Mouse (Mus musculus) hindbrain, postnatal 0 days (tissue): ENCODE measurements around the gene Pym1. TPM values are rescaled to one million over a fixed set of nuclear protein-coding genes. Genes with fewer than 3 reads are reported as not detected.

Experiments used
- ATAC-seq: fragments of 200-750 bp; cut with Nextera tagmentation; 2 replicates; pipeline ENCODE4 v1.8.0; 2017; ENCODE audit warnings: mild to moderate bottlenecking, moderate TSS enrichment, moderate library complexity
- DNase-seq: peaks from one replicate; pipeline ENCODE4 v3.0.0-alpha.2; 2015; ENCODE audit warnings: low spot score
- H3K27ac ChIP-seq: fragments of 300-500 bp; sonication (generic); 2 replicates; pipeline ENCODE4 v1.5.1; 2014; ENCODE audit warnings: mild to moderate bottlenecking
- H3K27me3 ChIP-seq: fragments of 300-500 bp; sonication (generic); 2 replicates; pipeline ENCODE4 v1.6.1; 2014; ENCODE audit warnings: low read length, mixed read lengths; ENCODE audit not compliant: insufficient read depth
- H3K36me3 ChIP-seq: fragments of 300-500 bp; sonication (generic); 2 replicates; pipeline ENCODE4 v1.6.1; 2014; ENCODE audit warnings: low read length, mixed read lengths; ENCODE audit not compliant: insufficient read depth
- H3K4me1 ChIP-seq: fragments of 300-500 bp; sonication (generic); 2 replicates; pipeline ENCODE4 v1.6.1; 2014; ENCODE audit warnings: antibody characterized with exemption, low read length, mixed read lengths; ENCODE audit not compliant: insufficient read depth
- H3K4me2 ChIP-seq: fragments of 300-500 bp; sonication (generic); 2 replicates; pipeline ENCODE4 v1.6.1; 2014; ENCODE audit warnings: low read depth, mild to moderate bottlenecking, low read length, moderate library complexity, mixed read lengths
- H3K4me3 ChIP-seq: fragments of 300-500 bp; sonication (generic); 2 replicates; pipeline ENCODE4 v1.5.1; 2014; ENCODE audit warnings: low read length
- H3K9ac ChIP-seq: fragments of 300-500 bp; sonication (generic); replicated peaks from 2 replicates; pipeline ENCODE4 v1.6.1; 2014; ENCODE audit warnings: mild to moderate bottlenecking, low read length, moderate library complexity, mixed read lengths
- H3K9me3 ChIP-seq: fragments of 300-500 bp; sonication (generic); 2 replicates; pipeline ENCODE4 v1.6.1; 2016; ENCODE audit warnings: low read length, mixed read lengths
- CTCF ChIP-seq: IDR thresholded peaks from 2 replicates; pipeline ENCODE4 v1.5.1; 2016; ENCODE audit warnings: antibody characterized with exemption, control low read depth, low read depth
- WGBS: fragments of 180-500 bp; shearing (Covaris S2); extraction: QIAGEN DNeasy Blood & Tissue Kit; methylation state at CpG from one replicate; pipeline ENCODE4 v1.1.7; 2014; 5-methylcytosine and 5-hydroxymethylcytosine counted together
- polyA plus RNA-seq: library from polyadenylated mRNA; unstranded; fragments of >200 nt; fragmentation: Nextera tagmentation; extraction: Ambion mirVana; gene quantifications from 2 replicates; pipeline ENCODE4 v1.2.1, GENCODE M21; 2015
- total RNA-seq: library from RNA; depleted of rRNA; stranded (reverse); fragments of >200 nt; gene quantifications from 2 replicates; pipeline ENCODE4 v1.2.3, GENCODE M21; 2014

Pym1 gene
- total and polyA plus RNA-seq, 2 experiments from 2014 or later, result 47.4 to 51.0 TPM

DNA sequence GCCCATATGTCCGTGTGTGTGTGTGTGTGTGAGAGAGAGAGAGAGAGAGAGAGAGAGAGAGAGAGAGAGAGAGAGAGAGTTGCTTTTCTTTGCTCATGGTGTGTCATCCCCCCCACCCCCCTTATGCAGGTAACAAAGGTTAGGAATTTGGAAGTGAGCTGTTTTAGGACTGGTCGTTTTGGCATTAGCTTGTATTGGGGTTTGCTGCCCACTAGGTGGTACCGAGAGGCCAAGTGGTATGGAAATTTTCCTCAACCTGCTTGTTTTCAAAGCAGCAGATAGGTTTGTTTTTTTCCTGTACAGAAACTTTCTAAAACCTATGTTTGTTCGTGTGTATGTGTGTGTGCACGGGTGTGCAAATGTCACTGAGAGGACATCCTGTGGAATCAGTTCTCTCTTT lies 26.0 kb downstream of the Pym1 start:
- Histone ChIP-seq H3K4me2 (no peak overlapping the region), H3K27ac (no peak overlapping the region), H3K4me1 (no peaks in the 10 kb centered on the region; the same call in 1 of the 2 replicates), H3K4me3 (no peak overlapping the region), H3K9me3 (no peaks in the 10 kb centered on the region), H3K27me3 (no peaks in the 10 kb centered on the region), H3K9ac (no peak overlapping the region), H3K36me3 (no peaks in the 10 kb centered on the region)
- DNase-seq (peak; percentile 45), ATAC-seq (no peak)
- WGBS, result 25% methylated on average over 5 of the region's 5 CpGs
- TF ChIP-seq CTCF, result peak; percentile 63

- H3K9me3 ChIP-seq, result no peaks in the 10 kb centered on the region
- 97% methylated on average over 2 of the region's 2 CpGs for WGBS
- H3K9ac ChIP-seq, result no peak overlapping the region
- H3K4me3 ChIP-seq, result no peak overlapping the region
- no peak for DNase-seq
- no peak for ATAC-seq
- H3K4me1 ChIP-seq, result no peaks in the 10 kb centered on the region; the same call in 1 of the 2 replicates
- H3K36me3 ChIP-seq, result no peaks in the 10 kb centered on the region
- no peak overlapping the region for H3K4me2 ChIP-seq
- TF ChIP-seq CTCF, result no peak
- H3K27ac ChIP-seq, result peak overlapping the region; percentile 59; the same call in 1 of the 2 replicates
- no peaks in the 10 kb centered on the region for H3K27me3 ChIP-seq
Observed at GRCm38 (mm10) chr10:128778441-128778840, 30.8 kb downstream of the Pym1 start.

- no peak for ATAC-seq
- TF ChIP-seq CTCF, result no peak
- 32% methylated on average over 8 of the region's 8 CpGs for WGBS
Observed at GRCm38 (mm10) chr10:128779011-128779795, 31.5 kb downstream of the Pym1 start.

GRCm38 (mm10) chr10:128780200-128780599 lies 32.5 kb downstream of the Pym1 start:
- 100% methylated on average over 1 of the region's 1 CpGs for WGBS
- no peak for TF ChIP-seq CTCF
- Histone ChIP-seq H3K27me3 (no peaks in the 10 kb centered on the region), H3K9ac (no peak overlapping the region), H3K4me2 (no peak overlapping the region), H3K36me3 (no peaks in the 10 kb centered on the region), H3K4me1 (no peaks in the 10 kb centered on the region; the same call in 1 of the 2 replicates), H3K4me3 (no peak overlapping the region), H3K9me3 (peaks cover 2% of the 10 kb centered on the region; the same call in 1 of the 2 replicates), H3K27ac (no peak overlapping the region)
- DNase-seq, result no peak
- ATAC-seq, result no peak

More at GRCm38 (mm10) chr10:128779011-128779795, 31.5 kb downstream of the Pym1 start:
- Histone ChIP-seq H3K4me3 (no peak overlapping the region), H3K27ac (peak overlapping the region; percentile 59), H3K9ac (no peak overlapping the region), H3K4me1 (no peaks in the 10 kb centered on the region; the same call in 1 of the 2 replicates), H3K9me3 (no peaks in the 10 kb centered on the region), H3K4me2 (no peak overlapping the region), H3K36me3 (no peaks in the 10 kb centered on the region), H3K27me3 (no peaks in the 10 kb centered on the region)
- DNase-seq, result peak; percentile 6

DNA sequence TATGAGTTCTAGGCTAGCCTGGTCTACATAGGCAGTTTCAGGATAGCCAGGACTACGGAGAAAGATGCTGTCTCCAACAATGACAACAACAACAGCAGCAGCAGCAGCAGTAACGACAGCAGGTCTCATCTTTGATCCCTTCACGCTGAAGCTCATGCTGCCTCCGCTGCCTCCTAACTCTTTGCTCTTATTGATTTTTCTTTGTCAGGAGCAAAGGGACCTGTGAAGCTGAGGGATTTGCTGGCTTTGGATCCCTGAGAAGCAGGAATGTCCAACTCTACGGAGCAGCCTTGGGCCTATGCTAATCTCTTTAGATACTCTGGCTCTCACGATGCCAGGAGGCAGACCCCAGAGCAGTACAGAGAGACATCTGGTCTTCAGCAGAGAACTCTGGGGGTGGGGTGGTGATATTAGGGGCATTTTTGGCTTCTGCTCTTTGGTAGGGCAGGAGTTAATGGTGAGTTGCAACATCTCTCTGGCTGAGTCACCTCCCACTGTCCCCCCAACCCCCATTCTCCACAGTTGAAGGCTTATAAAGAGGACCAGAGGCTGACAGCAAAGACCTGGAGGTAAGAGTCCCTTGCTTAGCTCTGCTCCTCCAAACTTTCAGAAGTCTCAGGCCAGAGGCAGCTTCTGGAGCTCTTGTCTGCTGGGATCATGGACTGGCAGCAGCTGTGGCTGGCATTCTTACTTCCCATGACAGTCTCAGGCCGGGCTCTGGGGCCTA lies 42.9 kb downstream of the Pym1 start, which contains the start of gene Mmp19:
Gene Mmp19 (plus strand): TSS at position 513 of the 727 bp plus-strand sequence.
- H3K36me3 ChIP-seq, result no peaks in the 10 kb centered on the region
- H3K9me3 ChIP-seq, result no peaks in the 10 kb centered on the region
- H3K27me3 ChIP-seq, result no peaks in the 10 kb centered on the region
- H3K4me3 ChIP-seq, result no peak within 1 kb of the TSS
- H3K9ac ChIP-seq, result no peak within 1 kb of the TSS
- no peak for TF ChIP-seq CTCF
- no peak within 1 kb of the TSS for H3K4me2 ChIP-seq
- DNase-seq, result no peak
- 74% methylated on average over 7 of the region's 7 CpGs for WGBS
- no peak within 1 kb of the TSS for H3K27ac ChIP-seq
- no peak for ATAC-seq
- no peaks in the 10 kb centered on the region for H3K4me1 ChIP-seq

GRCm38 (mm10) chr10:128792041-128792440 lies 44.4 kb downstream of the Pym1 start:
- H3K36me3 ChIP-seq, result no peaks in the 10 kb centered on the region

More at GRCm38 (mm10) chr10:128792041-128792440, 44.4 kb downstream of the Pym1 start:
- no peak for TF ChIP-seq CTCF
- no peak overlapping the region for H3K27ac ChIP-seq
- H3K9me3 ChIP-seq, result no peaks in the 10 kb centered on the region
- DNase-seq (no peak), ATAC-seq (no peak)
- no peak overlapping the region for H3K4me2 ChIP-seq
- no peak overlapping the region for H3K9ac ChIP-seq
- no peaks in the 10 kb centered on the region for H3K27me3 ChIP-seq
- no peak overlapping the region for H3K4me3 ChIP-seq
- H3K4me1 ChIP-seq, result no peaks in the 10 kb centered on the region
